Mouse (Mus musculus) midbrain, embryonic 14.5 days (tissue): ENCODE measurements around the gene Gm42791. TPM values are rescaled to one million over a fixed set of nuclear protein-coding genes. Genes with fewer than 3 reads are reported as not detected.
A peak's percentile ranks its signal among the peaks of the same experiment; 100 is the strongest.

Experiments used
- ATAC-seq: fragments of 200-750 bp; cut with Nextera tagmentation; 2 replicates; pipeline ENCODE4 v1.8.0; 2017; ENCODE audit warnings: moderate number of reproducible peaks, moderate library complexity; ENCODE audit not compliant: low FRiP score, low TSS enrichment
- DNase-seq: peaks from one replicate; pipeline ENCODE4 v3.0.0-alpha.2; 2015
- H3K27ac ChIP-seq: fragments of 300-500 bp; sonication (generic); replicated peaks from 2 replicates; pipeline ENCODE4 v1.5.1; 2014; ENCODE audit warnings: mild to moderate bottlenecking, low read depth, low read length, moderate library complexity
- H3K27me3 ChIP-seq: fragments of 300-500 bp; sonication (generic); 2 replicates; pipeline ENCODE4 v1.6.1; 2014; ENCODE audit warnings: low read length, control low read depth, mixed read lengths; ENCODE audit not compliant: control insufficient read depth, insufficient read depth
- H3K36me3 ChIP-seq: fragments of 300-500 bp; sonication (generic); 2 replicates; pipeline ENCODE4 v1.6.1; 2014; ENCODE audit warnings: low read length, control low read depth; ENCODE audit not compliant: control insufficient read depth, insufficient read depth
- H3K4me1 ChIP-seq: fragments of 300-500 bp; sonication (generic); 2 replicates; pipeline ENCODE4 v1.6.1; 2014; ENCODE audit warnings: mild to moderate bottlenecking, antibody characterized with exemption, low read length, control low read depth; ENCODE audit not compliant: control insufficient read depth, insufficient read depth
- H3K4me2 ChIP-seq: fragments of 300-500 bp; sonication (generic); 2 replicates; pipeline ENCODE4 v1.6.1; 2014; ENCODE audit warnings: mild to moderate bottlenecking, low read length, moderate library complexity
- H3K4me3 ChIP-seq: fragments of 300-500 bp; sonication (generic); replicated peaks from 2 replicates; pipeline ENCODE4 v1.5.1; 2014; ENCODE audit warnings: low read depth, low read length
- H3K9ac ChIP-seq: fragments of 300-500 bp; sonication (generic); replicated peaks from 2 replicates; pipeline ENCODE4 v1.6.1; 2014; ENCODE audit warnings: mild to moderate bottlenecking, low read length, moderate library complexity
- H3K9me3 ChIP-seq: fragments of 300-500 bp; sonication (generic); 2 replicates; pipeline ENCODE4 v1.6.1; 2016; ENCODE audit warnings: low read length, control low read depth, mixed read lengths; ENCODE audit not compliant: control insufficient read depth
- WGBS: fragments of 180-500 bp; shearing (Covaris S2); extraction: QIAGEN DNeasy Blood & Tissue Kit; methylation state at CpG from one replicate; pipeline ENCODE4 v1.1.7; 2014; 5-methylcytosine and 5-hydroxymethylcytosine counted together
- polyA plus RNA-seq: library from polyadenylated mRNA; unstranded; fragments of >200 nt; fragmentation: Nextera tagmentation; extraction: Ambion mirVana; gene quantifications from 2 replicates; pipeline ENCODE4 v1.2.1, GENCODE M21; 2014

The Gm42791 gene
- polyA plus RNA-seq, 1 experiment from 2014 or later = not detected

DNA sequence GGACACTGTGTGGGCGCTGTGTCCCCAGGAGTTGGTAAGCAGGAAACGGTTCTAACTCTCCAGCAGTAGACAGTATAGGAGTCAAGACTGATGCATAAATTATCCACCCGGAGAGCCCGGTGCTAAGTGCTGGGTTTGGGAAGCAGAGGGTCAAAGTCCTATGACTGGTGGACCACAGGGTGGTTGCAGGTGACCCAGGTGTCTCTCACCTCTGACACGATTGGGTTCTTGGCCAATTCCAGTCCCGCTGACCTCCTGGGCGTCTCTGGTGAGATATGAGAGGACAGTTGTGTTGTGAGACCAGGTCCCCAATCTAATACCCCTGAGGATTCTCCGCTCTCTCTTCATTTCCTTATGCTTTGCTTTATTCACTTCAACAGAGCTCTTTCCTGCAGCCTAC lies 139.9 kb downstream of the Gm42791 start:
- Histone ChIP-seq H3K9me3 (no peaks in the 10 kb centered on the region), H3K27ac (no peak overlapping the region), H3K4me1 (peaks cover 6% of the 10 kb centered on the region; the same call in 1 of the 2 replicates), H3K27me3 (no peaks in the 10 kb centered on the region), H3K9ac (no peak overlapping the region), H3K4me2 (no peak overlapping the region), H3K36me3 (no peaks in the 10 kb centered on the region), H3K4me3 (no peak overlapping the region)
- 84% methylated on average over 8 of the region's 8 CpGs for WGBS
- ATAC-seq (no peak), DNase-seq (no peak)

DNA sequence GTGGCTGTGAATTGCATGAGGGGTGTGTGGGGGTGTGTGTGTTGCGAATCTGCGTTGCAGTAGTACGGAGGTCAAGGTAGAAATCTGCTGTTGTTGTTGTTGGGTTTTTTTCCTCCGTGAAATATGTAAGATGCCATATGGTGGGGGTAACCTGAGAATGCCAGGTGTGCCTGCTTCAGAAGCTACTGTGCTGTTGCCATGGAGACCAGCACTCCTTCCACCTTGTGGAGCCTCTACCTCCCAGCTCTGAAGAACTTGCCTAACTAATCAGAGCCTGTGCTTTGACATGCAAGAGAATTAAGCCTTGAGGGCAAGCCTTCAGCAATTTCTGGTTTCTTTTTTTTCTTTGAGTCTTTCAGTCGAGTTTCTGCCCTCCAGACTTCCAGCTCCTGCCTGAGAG lies 140.8 kb downstream of the Gm42791 start:
- Histone ChIP-seq H3K9me3 (no peaks in the 10 kb centered on the region), H3K4me1 (peaks cover 6% of the 10 kb centered on the region; the same call in 1 of the 2 replicates), H3K27me3 (no peaks in the 10 kb centered on the region), H3K4me2 (no peak overlapping the region), H3K9ac (no peak overlapping the region), H3K36me3 (no peaks in the 10 kb centered on the region), H3K4me3 (no peak overlapping the region), H3K27ac (peak overlapping the region; percentile 26; the same call in 1 of the 2 replicates)
- 49% methylated on average over 5 of the region's 5 CpGs for WGBS
- ATAC-seq (no peak), DNase-seq (peak; percentile 75)

DNA sequence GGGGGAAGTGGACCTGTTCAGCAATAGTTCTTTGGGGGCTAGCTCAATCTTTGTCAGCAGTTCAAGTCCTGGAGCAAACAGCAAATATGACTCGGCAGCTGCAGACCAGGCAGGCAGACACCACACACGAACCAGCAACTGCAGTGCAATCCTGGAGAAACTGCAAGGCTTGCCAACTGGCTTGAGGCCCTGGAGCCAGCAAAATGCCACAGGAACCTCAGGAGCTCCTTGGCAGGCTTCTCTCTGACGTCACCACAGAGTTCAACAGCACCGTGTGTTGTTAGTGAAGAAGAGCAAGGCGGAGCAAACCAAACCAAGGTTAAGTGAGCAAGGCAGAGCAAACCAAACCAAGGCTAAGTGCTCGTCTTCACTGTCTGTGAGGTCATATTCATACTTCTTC lies 145.4 kb downstream of the Gm42791 start:
- Histone ChIP-seq H3K36me3 (no peaks in the 10 kb centered on the region), H3K9ac (no peak overlapping the region), H3K27me3 (no peaks in the 10 kb centered on the region), H3K4me3 (no peak overlapping the region), H3K4me1 (peaks cover 6% of the 10 kb centered on the region; the same call in 1 of the 2 replicates), H3K27ac (no peak overlapping the region), H3K9me3 (no peaks in the 10 kb centered on the region), H3K4me2 (no peak overlapping the region)
- WGBS = 89% methylated on average over 6 of the region's 6 CpGs
- DNase-seq (no peak), ATAC-seq (no peak)

DNA sequence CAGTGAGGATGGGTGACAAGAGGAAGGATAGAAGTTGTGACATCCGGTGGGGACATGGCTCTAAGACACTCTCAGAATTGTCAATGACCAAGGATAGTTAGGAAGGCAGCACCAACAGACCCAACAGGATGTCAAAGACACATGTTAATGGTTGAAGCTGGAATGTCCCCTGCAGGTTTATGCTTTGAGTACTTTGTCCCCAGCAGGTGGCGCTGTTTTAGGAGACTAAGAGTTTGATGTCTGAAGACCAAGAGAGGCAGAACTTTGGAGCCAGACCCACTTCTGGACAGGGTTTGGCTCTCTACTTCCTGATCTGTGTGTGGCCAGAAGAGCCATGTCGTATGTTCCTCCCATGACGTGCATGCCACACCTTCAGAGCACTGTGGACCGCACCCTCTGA lies 147.9 kb downstream of the Gm42791 start:
- Histone ChIP-seq H3K4me2 (no peak overlapping the region), H3K36me3 (no peaks in the 10 kb centered on the region), H3K4me1 (no peaks in the 10 kb centered on the region), H3K27me3 (no peaks in the 10 kb centered on the region), H3K27ac (no peak overlapping the region), H3K9ac (no peak overlapping the region), H3K4me3 (no peak overlapping the region), H3K9me3 (no peaks in the 10 kb centered on the region)
- WGBS = 95% methylated on average over 5 of the region's 5 CpGs
- DNase-seq = no peak
- no peak for ATAC-seq

Other genes starting within 250 kb of the Gm42791 start
- gene Katnal1, start 65.8 kb downstream of the Gm42791 start, polyA plus RNA-seq = 30.9 and 42.8 TPM in 2 replicates
- gene Uspl1, start 189.2 kb upstream of the Gm42791 start, polyA plus RNA-seq = 61.4 and 65.1 TPM in 2 replicates
- gene Hmgb1, start 189.3 kb upstream of the Gm42791 start, polyA plus RNA-seq = 869 and 947 TPM in 2 replicates